Mouse (Mus musculus) midbrain, embryonic 11.5 days (tissue): ENCODE measurements around the gene Efna4. TPM values are rescaled to one million over a fixed set of nuclear protein-coding genes. Genes with fewer than 3 reads are reported as not detected.

Experiments
- polyA plus RNA-seq: library from polyadenylated mRNA; unstranded; fragments of >200 nt; fragmentation: Nextera tagmentation; extraction: Ambion mirVana; gene quantifications from 2 replicates; pipeline ENCODE4 v1.2.1, GENCODE M21; 2014

Efna4 gene
- polyA plus RNA-seq, 1 experiment from 2014 or later: 15.3 TPM

Other genes starting within 250 kb of the Efna4 start
- gene Rusc1, start 244.7 kb downstream of the Efna4 start, polyA plus RNA-seq: 25.2 and 28.0 TPM in 2 replicates
- gene Gm43738, start 236.9 kb downstream of the Efna4 start, polyA plus RNA-seq: not detected in 2 replicates
- 342 TPM in 2 replicates for gene Fdps, start 236.1 kb downstream of the Efna4 start, polyA plus RNA-seq
- gene Pklr, start 201.9 kb downstream of the Efna4 start, polyA plus RNA-seq: 1.7 and 2.2 TPM in 2 replicates
- 4.5 and 4.7 TPM in 2 replicates for gene Hcn3, start 177.8 kb downstream of the Efna4 start, polyA plus RNA-seq
- gene Clk2, start 173.2 kb downstream of the Efna4 start, polyA plus RNA-seq: 24.1 and 29.5 TPM in 2 replicates
- 74.4 and 77.2 TPM in 2 replicates for gene Scamp3, start 160.6 kb downstream of the Efna4 start, polyA plus RNA-seq
- gene Fam189b, start 154.9 kb downstream of the Efna4 start, polyA plus RNA-seq: 16.5 and 20.2 TPM in 2 replicates
- gene Gba, start 135.1 kb downstream of the Efna4 start, polyA plus RNA-seq: 41.4 and 45.9 TPM in 2 replicates
- 50.7 and 55.8 TPM in 2 replicates for gene Thbs3, start 122.8 kb downstream of the Efna4 start, polyA plus RNA-seq
- gene Mtx1, start 110.9 kb downstream of the Efna4 start, polyA plus RNA-seq: 174 and 179 TPM in 2 replicates
- 2.7 and 4.4 TPM in 2 replicates for gene Muc1, start 109.0 kb downstream of the Efna4 start, polyA plus RNA-seq
- gene Krtcap2, start 92.1 kb downstream of the Efna4 start, polyA plus RNA-seq: 261 and 270 TPM in 2 replicates
- gene Trim46, start 91.7 kb downstream of the Efna4 start, polyA plus RNA-seq: 7.1 and 8.5 TPM in 2 replicates
- 83.0 and 87.2 TPM in 2 replicates for gene Dpm3, start 78.7 kb downstream of the Efna4 start, polyA plus RNA-seq
- 33.0 and 34.7 TPM in 2 replicates for gene Slc50a1, start 67.5 kb downstream of the Efna4 start, polyA plus RNA-seq
- 12.2 and 12.5 TPM in 2 replicates for gene Efna1, start 56.9 kb downstream of the Efna4 start, polyA plus RNA-seq
- gene Efna3, start 15.1 kb downstream of the Efna4 start, polyA plus RNA-seq: 4.6 and 6.4 TPM in 2 replicates
- 17.0 and 18.7 TPM in 2 replicates for gene Adam15, start 12.0 kb upstream of the Efna4 start, polyA plus RNA-seq
- 0.33 TPM in 1 of 2 replicates, not detected in the other for gene Dcst2, start 23.9 kb upstream of the Efna4 start, polyA plus RNA-seq
- 0.23 and 0.40 TPM in 2 replicates for gene Dcst1, start 27.2 kb upstream of the Efna4 start, polyA plus RNA-seq
- gene Zbtb7b, start 56.7 kb upstream of the Efna4 start, polyA plus RNA-seq: 0.27 and 0.32 TPM in 2 replicates
- gene Lenep, start 64.8 kb upstream of the Efna4 start, polyA plus RNA-seq: 0.52 TPM in 1 of 2 replicates, not detected in the other
- gene Flad1, start 73.8 kb upstream of the Efna4 start, polyA plus RNA-seq: 25.0 and 25.4 TPM in 2 replicates
- gene Cks1b, start 80.4 kb upstream of the Efna4 start, polyA plus RNA-seq: 420 and 441 TPM in 2 replicates
- gene Shc1, start 80.4 kb upstream of the Efna4 start, polyA plus RNA-seq: 23.4 and 26.2 TPM in 2 replicates
- 47.2 and 52.5 TPM in 2 replicates for gene Pygo2, start 92.2 kb upstream of the Efna4 start, polyA plus RNA-seq
- gene Pbxip1, start 98.7 kb upstream of the Efna4 start, polyA plus RNA-seq: 7.5 and 8.3 TPM in 2 replicates
- 67.1 and 69.7 TPM in 2 replicates for gene Pmvk, start 116.5 kb upstream of the Efna4 start, polyA plus RNA-seq
- 1.3 and 1.4 TPM in 2 replicates for gene Kcnn3, start 182.1 kb upstream of the Efna4 start, polyA plus RNA-seq